Mouse (Mus musculus) limb, embryonic 11.5 days (tissue): ENCODE measurements around the gene Sptb. TPM values are rescaled to one million over a fixed set of nuclear protein-coding genes. Genes with fewer than 3 reads are reported as not detected.

Source experiments
- ATAC-seq: fragments of 200-750 bp; cut with Nextera tagmentation; 2 replicates; pipeline ENCODE4 v1.8.0; 2017; ENCODE audit warnings: low read depth; ENCODE audit not compliant: insufficient number of reproducible peaks, low FRiP score, low TSS enrichment
- DNase-seq: peaks from one replicate; pipeline ENCODE4 v3.0.0-alpha.2; 2015; ENCODE audit warnings: low spot score
- H3K27ac ChIP-seq: fragments of 300-500 bp; sonication (generic); replicated peaks from 2 replicates; pipeline ENCODE4 v1.5.1; 2014; ENCODE audit warnings: low read depth, mild to moderate bottlenecking, low read length
- H3K27me3 ChIP-seq: fragments of 300-500 bp; sonication (generic); 2 replicates; pipeline ENCODE4 v1.6.1; 2014; ENCODE audit warnings: mild to moderate bottlenecking, low read length, mixed read lengths; ENCODE audit not compliant: control insufficient read depth, insufficient read depth
- H3K36me3 ChIP-seq: fragments of 300-500 bp; sonication (generic); 2 replicates; pipeline ENCODE4 v1.6.1; 2014; ENCODE audit warnings: mild to moderate bottlenecking, low read length, moderate library complexity, mixed read lengths; ENCODE audit not compliant: control insufficient read depth, insufficient read depth
- H3K4me1 ChIP-seq: fragments of 300-500 bp; sonication (generic); 2 replicates; pipeline ENCODE4 v1.6.1; 2014; ENCODE audit warnings: low read length, mixed read lengths; ENCODE audit not compliant: control insufficient read depth, insufficient read depth
- H3K4me2 ChIP-seq: fragments of 300-500 bp; sonication (generic); 2 replicates; pipeline ENCODE4 v1.6.1; 2014; ENCODE audit warnings: low read depth, mild to moderate bottlenecking, moderate library complexity; ENCODE audit not compliant: severe bottlenecking
- H3K4me3 ChIP-seq: fragments of 300-500 bp; sonication (generic); 2 replicates; pipeline ENCODE4 v1.5.1; 2014; ENCODE audit warnings: low read depth, low read length
- H3K9ac ChIP-seq: fragments of 300-500 bp; sonication (generic); 2 replicates; pipeline ENCODE4 v1.6.1; 2014; ENCODE audit warnings: mild to moderate bottlenecking, low read length
- H3K9me3 ChIP-seq: fragments of 300-500 bp; sonication (generic); 2 replicates; pipeline ENCODE4 v1.6.1; 2016; ENCODE audit warnings: low read length; ENCODE audit not compliant: control insufficient read depth
- WGBS: fragments of 180-500 bp; shearing (Covaris S2); extraction: QIAGEN DNeasy Blood & Tissue Kit; methylation state at CpG from one replicate; pipeline ENCODE4 v1.1.7; 2014; 5-methylcytosine and 5-hydroxymethylcytosine counted together
- polyA plus RNA-seq: library from polyadenylated mRNA; unstranded; fragments of >200 nt; fragmentation: Nextera tagmentation; extraction: Ambion mirVana; gene quantifications from 2 replicates; pipeline ENCODE4 v1.2.1, GENCODE M21; 2014

Sptb gene
- polyA plus RNA-seq, 1 experiment from 2014 or later, result 2.7 TPM

DNA sequence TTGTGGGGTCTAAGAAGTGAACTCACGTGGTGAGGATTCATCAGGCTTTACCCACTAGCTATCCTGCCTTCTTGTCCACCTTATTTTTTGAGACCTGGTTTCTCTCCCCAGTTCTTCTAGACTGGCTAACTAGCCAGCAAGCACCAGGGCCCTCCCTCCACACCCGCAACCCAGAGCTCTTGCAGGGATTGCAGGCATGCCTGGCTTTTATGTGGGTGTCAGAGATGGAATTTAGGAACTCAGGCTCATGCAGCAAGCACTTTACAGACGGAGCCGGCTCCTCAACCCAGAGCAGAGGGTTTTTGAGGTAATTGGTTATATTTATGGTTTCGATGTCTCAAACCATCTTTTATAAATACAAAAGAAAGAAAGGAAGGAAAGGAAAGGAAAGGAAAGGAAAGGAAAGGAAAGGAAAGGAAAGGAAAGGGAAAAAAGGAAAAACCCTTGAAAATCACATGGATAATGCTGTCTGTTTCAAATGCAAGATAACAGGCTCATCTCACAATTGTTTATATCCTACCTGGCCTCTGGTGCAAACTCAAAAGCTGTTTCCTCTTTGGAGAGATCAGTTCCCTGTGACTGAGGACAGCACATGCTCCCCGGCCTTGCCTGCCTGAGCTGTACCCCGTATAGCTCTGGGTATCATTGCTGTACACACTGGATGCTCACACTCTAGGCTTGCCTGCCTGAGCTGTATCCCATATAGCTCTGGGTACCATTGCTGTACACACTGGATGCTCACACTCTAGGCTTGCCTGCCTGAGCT, 41.5 kb downstream of the Sptb start:
- Histone ChIP-seq H3K36me3 (no peaks in the 10 kb centered on the region), H3K4me2 (no peak overlapping the region), H3K9ac (no peak overlapping the region), H3K4me1 (no peaks in the 10 kb centered on the region; the same call in 1 of the 2 replicates), H3K27ac (no peak overlapping the region), H3K27me3 (no peaks in the 10 kb centered on the region), H3K9me3 (no peaks in the 10 kb centered on the region), H3K4me3 (no peak overlapping the region)
- DNase-seq (no peak), ATAC-seq (no peak)
- WGBS, result 75% methylated on average over 7 of the region's 7 CpGs

DNA sequence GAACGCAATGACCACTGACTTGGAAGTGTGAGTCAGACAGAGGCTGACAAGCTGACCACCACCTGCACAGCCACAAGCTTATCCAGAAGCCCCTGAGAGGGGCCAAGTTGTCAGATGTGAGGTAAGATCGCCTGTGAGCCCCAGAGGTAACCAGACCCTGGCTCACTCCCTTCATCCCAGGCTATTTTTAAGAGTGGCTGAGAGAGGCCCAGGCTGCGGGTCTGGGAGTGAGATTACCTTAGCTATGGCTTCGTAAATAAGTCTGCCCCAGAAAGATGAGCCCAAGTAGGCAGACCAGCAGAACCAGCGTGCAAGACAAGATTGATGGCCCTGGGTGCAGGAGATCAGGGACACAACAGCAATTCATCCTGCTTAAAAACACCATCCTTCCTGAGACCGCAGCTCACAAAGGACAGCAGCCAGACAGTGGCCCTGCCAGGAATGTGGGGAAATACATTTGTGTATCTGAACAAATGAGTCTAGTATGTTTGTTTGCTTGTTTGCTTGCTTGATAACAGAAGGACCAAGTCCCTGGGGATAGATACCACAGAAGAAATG, 58.5 kb downstream of the Sptb start:
- no peak overlapping the region for H3K27ac ChIP-seq
- no peak for ATAC-seq

DNA sequence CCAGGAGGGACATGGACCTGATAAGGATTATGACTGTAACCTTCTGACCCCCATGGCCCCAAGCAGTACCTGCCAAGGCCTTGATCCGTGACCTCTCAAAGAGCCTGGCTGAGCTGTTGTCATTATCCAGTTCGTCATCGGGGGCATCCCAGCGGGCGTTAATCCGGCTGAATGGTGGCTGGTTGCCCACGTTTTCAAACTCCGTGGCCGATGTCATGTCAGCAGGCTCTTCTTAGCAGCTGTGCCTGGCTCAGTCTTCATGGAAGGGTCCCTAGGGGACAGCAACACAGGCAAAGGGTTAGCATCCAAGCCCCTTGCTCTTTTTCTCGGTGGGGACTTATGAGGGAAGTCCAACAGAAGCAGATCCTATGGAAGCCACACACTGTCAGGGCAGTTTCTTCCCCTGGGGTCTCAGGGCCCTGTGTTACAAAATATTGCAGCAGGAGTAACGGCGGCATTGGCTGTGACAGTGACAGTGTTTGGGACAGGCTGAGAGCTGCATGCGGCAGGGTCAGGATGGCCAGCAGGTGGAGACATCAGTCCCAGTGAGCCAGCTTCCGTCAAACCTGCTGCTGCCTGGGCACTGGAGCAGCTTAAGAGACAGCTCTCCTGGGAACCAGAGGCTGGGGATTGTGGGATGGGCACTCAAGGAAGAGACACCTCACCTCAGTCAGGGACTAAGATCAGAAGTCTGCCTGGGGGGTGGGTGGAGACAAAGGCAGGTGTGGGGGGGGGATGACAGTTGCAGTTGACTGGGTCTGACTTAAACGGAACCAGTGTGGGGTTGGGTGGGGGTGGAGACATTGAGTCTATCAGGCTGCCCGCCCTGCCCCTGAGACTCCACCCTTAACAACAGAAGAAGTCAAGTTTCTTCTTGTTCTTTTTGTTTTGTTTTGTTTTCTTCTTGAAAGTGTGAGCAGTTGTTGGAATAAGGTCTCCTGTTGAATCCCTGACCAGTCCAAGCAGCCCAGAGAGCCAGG, 60.3 kb downstream of the Sptb start:
- Histone ChIP-seq H3K4me3 (no peak overlapping the region), H3K9me3 (no peaks in the 10 kb centered on the region), H3K36me3 (no peaks in the 10 kb centered on the region), H3K27me3 (no peaks in the 10 kb centered on the region), H3K4me2 (no peak overlapping the region), H3K9ac (no peak overlapping the region), H3K4me1 (peaks cover 5% of the 10 kb centered on the region), H3K27ac (no peak overlapping the region)
- DNase-seq (peak; percentile 67), ATAC-seq (no peak)
- WGBS, result 66% methylated on average over 16 of the region's 16 CpGs

More for the DNA sequence above, 58.5 kb downstream of the Sptb start:
- Histone ChIP-seq H3K4me2 (no peak overlapping the region), H3K4me1 (no peaks in the 10 kb centered on the region), H3K4me3 (no peak overlapping the region), H3K9ac (no peak overlapping the region), H3K9me3 (no peaks in the 10 kb centered on the region), H3K27me3 (no peaks in the 10 kb centered on the region), H3K36me3 (no peaks in the 10 kb centered on the region)
- DNase-seq, result no peak
- WGBS, result 61% methylated on average over 6 of the region's 6 CpGs

DNA sequence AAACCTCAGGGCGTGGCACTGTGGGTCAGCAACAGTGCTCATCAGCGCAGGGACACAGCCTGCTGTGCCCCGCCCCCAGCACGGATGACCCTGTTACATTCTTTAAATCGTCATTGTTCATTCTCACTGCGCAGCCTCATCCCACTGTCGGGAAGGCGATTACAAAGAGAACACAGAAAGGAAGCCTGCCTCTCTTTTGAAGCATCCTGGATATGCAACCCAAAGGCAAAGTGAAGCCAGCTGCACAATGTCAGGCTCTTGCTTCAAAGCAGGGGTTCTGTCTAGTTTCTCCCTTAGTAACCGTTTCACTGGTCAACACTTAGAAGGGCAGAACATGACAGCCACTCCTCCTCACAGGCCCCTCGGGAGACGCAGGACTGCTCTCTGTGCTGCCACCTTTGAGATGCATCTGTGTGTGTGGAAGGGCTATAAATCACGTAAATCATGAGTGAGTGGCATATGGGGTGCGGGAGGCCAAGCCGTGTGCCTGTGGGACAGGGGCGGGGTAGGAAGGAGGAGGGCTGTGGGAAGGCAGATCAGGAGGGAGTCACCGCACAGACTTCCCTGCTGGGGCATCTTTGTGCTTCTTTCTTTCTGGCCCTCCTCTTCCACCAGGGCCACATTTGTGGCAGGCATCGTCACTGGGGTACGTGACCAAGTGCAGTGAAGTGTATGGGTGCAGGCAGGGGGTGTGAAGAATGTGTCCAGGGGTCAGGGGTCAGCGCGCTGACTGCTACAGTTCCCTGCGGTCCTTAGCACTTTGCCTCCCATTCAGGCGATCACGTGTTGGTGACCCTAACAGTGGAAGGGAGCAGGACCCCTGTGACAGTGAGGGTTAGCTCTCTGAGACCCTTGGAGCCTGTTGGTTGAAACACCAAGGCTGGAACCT, 64.9 kb downstream of the Sptb start:
- Histone ChIP-seq H3K4me2 (no peak overlapping the region), H3K9ac (no peak overlapping the region), H3K4me3 (no peak overlapping the region), H3K36me3 (no peaks in the 10 kb centered on the region), H3K9me3 (no peaks in the 10 kb centered on the region), H3K4me1 (peaks cover 5% of the 10 kb centered on the region), H3K27me3 (no peaks in the 10 kb centered on the region), H3K27ac (no peak overlapping the region)
- no peak for DNase-seq
- WGBS, result 34% methylated on average over 23 of the region's 23 CpGs
- 0 out of 2 replicates have a peak, but pooled peaks have one; percentile 19 for ATAC-seq

DNA sequence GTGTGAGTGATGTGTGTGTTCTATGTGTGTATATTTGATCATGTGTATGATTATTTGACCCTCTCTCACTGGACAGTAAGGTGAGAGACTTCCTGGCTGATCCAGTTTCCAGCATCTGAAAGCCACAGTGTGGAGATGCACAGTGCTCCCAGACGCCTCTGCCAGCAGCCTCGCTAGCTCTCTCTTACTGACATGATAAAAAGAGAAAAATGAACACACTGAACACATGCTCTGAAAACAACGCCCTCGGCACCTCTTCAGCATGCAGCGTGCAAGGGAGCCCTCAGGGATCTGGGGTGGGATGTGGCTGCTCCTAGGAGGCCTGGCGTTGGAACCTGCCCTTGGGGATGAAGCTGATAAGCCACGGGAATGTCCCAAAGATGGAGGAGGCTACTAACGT, 66.7 kb downstream of the Sptb start:
- Histone ChIP-seq H3K4me1 (peaks cover 5% of the 10 kb centered on the region), H3K36me3 (no peaks in the 10 kb centered on the region), H3K27me3 (no peaks in the 10 kb centered on the region), H3K27ac (no peak overlapping the region), H3K4me2 (no peak overlapping the region), H3K9ac (no peak overlapping the region), H3K4me3 (no peak overlapping the region), H3K9me3 (no peaks in the 10 kb centered on the region)
- DNase-seq (no peak), ATAC-seq (no peak)
- WGBS, result 78% methylated on average over 8 of the region's 8 CpGs

DNA sequence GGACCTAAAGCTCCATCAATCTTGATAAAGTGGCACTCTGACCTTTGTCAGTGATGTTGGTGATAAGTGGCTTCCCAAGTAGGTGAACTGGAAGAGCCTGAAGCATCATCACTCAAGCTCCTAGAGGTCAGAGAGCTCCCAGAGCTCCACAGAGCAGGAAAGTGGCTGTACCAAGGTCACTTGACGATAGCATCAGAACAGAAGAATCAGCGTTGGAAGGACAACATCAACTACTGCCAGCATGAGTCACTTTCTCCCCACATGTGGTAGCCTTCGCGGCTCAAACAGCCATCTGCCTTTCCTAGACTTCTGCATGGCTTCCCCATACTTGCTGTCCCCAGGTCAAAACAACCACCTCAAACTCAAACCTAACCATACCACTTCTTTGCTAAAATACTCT, 67.7 kb downstream of the Sptb start:
- ATAC-seq (no peak), DNase-seq (no peak)
- no peak overlapping the region for H3K9ac ChIP-seq
- H3K4me1 ChIP-seq, result peaks cover 5% of the 10 kb centered on the region
- 63% methylated on average over 4 of the region's 4 CpGs for WGBS
- no peak overlapping the region for H3K4me3 ChIP-seq
- no peaks in the 10 kb centered on the region for H3K36me3 ChIP-seq
- no peaks in the 10 kb centered on the region for H3K9me3 ChIP-seq
- H3K4me2 ChIP-seq, result no peak overlapping the region
- H3K27me3 ChIP-seq, result no peaks in the 10 kb centered on the region
- no peak overlapping the region for H3K27ac ChIP-seq

DNA sequence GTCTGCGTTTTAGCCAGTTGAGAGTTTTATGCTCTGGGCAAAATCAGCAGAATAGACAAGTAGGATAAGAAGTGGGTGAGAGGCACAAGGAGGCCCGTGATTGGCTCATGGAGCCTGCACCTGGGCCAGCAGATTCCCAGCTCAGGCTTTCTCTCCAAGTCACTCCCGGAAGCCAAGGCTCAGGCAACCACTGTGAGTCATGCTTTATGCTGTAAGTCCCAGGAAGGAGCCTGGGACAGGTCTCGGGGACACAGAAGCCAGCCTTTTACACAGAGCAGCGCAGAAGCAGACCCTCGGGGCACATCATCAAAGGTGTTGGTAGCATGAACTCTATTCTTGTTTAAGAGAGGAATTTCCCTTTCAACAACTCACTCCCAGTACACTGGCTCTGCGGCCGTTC, 69.7 kb downstream of the Sptb start:
- ATAC-seq, result no peak
- no peak overlapping the region for H3K27ac ChIP-seq
- H3K9ac ChIP-seq, result no peak overlapping the region
- no peak overlapping the region; the same call in 1 of the 2 replicates for H3K4me2 ChIP-seq
- H3K4me3 ChIP-seq, result no peak overlapping the region
- H3K27me3 ChIP-seq, result no peaks in the 10 kb centered on the region
- no peaks in the 10 kb centered on the region for H3K36me3 ChIP-seq
- H3K9me3 ChIP-seq, result no peaks in the 10 kb centered on the region
- 31% methylated on average over 8 of the region's 8 CpGs for WGBS
- peak; percentile 47 for DNase-seq
- peaks cover 3% of the 10 kb centered on the region for H3K4me1 ChIP-seq
